Mouse (Mus musculus) gastrocnemius, adult 2 months (tissue): ENCODE results near the gene Mcf2l. TPM values are rescaled to one million over a fixed set of nuclear protein-coding genes. Genes with fewer than 3 reads are reported as not detected.

Experiments
- DNase-seq: peaks from one replicate; pipeline ENCODE4 v3.0.0; 2022
- H3K27ac ChIP-seq: fragments of 200-600 bp; 2 replicates; pipeline ENCODE4 v1.8.1; 2022; ENCODE audit warnings: mild to moderate bottlenecking
- H3K4me3 ChIP-seq: fragments of 200-600 bp; 2 replicates; pipeline ENCODE4 v1.8.1; 2022; ENCODE audit warnings: mild to moderate bottlenecking, moderate library complexity
- CTCF ChIP-seq: fragments of 200-600 bp; IDR thresholded peaks from 2 replicates; pipeline ENCODE4 v1.8.1; 2022; ENCODE audit warnings: antibody characterized with exemption, mild to moderate bottlenecking, moderate library complexity
- intact Hi-C: fragments of 180-260 bp; cut with DNase I; formaldehyde crosslinking; loops from one replicate; pipeline ENCODE4 v1.15.1; 2025
- long read RNA-seq, 2 experiments: library from polyadenylated mRNA; stranded (forward); transcript quantifications; one replicate each; pipeline ENCODE4 v2.0.0; 2021
- total RNA-seq, 2 experiments: library from RNA; stranded (reverse); gene quantifications; 2 replicates each; pipeline ENCODE4 v1.2.3; 2021

The Mcf2l gene
- total RNA-seq = 10 to 100 TPM; 26.0 to 49.7 TPM
- long read RNA-seq, experiment 1, partial matches to known transcripts = 7 of 48 reads
- long read RNA-seq, experiment 1, other reads (novel, unspliced or antisense) = 41 of 48 reads
- long read RNA-seq, experiment 2, partial matches to known transcripts = 0 of 23 reads
- long read RNA-seq, experiment 2, other reads (novel, unspliced or antisense) = 23 of 23 reads

- H3K4me3 ChIP-seq = peak within 1 kb of the TSS; percentile 76
- no peak for TF ChIP-seq CTCF
- peak; percentile 61 for DNase-seq
- no peak within 1 kb of the TSS for H3K27ac ChIP-seq
- intact Hi-C loops = no loop called here
Measured at GRCm38 (mm10) chr8:12873357-12874046, at the start of gene Mcf2l. Mcf2l (plus strand) TSS chr8:12873806.

GRCm38 (mm10) chr8:12824562-12824961, 49.0 kb upstream of the Mcf2l start:
- TF ChIP-seq CTCF = no peak
- no peak for DNase-seq
- H3K4me3 ChIP-seq = no peak overlapping the region
- intact Hi-C loops = no loop called here
- no peak overlapping the region for H3K27ac ChIP-seq

DNA sequence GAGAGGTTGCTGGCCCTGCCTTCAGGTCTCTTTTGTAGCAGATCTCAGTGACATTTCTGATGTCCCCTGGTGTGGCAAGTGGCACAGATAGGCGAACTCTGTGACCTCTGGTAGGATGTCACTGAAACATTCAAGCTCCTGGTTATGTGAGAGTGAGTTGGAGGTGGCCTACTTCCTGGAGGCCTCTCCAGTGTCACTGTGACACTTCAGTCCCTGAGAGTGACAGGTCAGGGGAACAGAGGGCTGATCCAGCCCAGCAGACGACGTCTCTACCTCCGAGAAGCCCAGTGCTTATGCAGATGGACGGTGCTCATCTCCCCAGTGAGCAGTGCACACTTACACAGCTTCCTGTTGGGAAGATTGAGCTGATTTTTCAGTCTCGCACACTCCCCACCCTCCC, 48.4 kb upstream of the Mcf2l start:
- H3K4me3 ChIP-seq = no peak overlapping the region
- no peak for TF ChIP-seq CTCF
- no peak for DNase-seq
- intact Hi-C loops = no loop called here
- peak overlapping the region; percentile 32 for H3K27ac ChIP-seq

GRCm38 (mm10) chr8:12825686-12826237, 47.8 kb upstream of the Mcf2l start:
- DNase-seq = no peak
- intact Hi-C loops = no loop called here
- TF ChIP-seq CTCF = no peak
- Histone ChIP-seq H3K4me3 (no peak overlapping the region), H3K27ac (peak overlapping the region; percentile 32)

GRCm38 (mm10) chr8:12827124-12827523, 46.5 kb upstream of the Mcf2l start:
- peak; percentile 65 for DNase-seq
- intact Hi-C loops = no loop called here
- H3K4me3 ChIP-seq = no peak overlapping the region
- peak overlapping the region; percentile 12; the same call in 1 of the 2 replicates for H3K27ac ChIP-seq
- TF ChIP-seq CTCF = no peak

DNA sequence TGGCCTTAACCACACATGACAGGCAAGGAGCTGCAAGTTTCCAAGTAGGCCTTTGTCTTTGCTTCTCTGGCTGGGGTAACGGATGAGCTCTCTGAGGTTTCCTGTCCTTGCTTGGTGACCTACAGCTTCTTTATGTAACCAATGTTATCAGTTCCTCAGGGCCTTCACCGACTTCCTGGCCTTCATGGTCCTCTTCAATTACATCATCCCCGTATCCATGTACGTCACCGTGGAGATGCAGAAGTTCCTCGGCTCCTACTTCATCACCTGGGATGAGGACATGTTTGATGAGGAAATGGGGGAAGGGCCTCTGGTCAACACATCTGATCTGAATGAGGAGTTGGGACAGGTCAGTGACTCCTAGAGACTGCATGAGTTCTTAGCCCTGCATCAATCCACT, 45.3 kb upstream of the Mcf2l start:
- DNase-seq = no peak
- intact Hi-C loops = no loop called here
- Histone ChIP-seq H3K4me3 (no peak overlapping the region), H3K27ac (no peak overlapping the region)
- no peak for TF ChIP-seq CTCF

DNA sequence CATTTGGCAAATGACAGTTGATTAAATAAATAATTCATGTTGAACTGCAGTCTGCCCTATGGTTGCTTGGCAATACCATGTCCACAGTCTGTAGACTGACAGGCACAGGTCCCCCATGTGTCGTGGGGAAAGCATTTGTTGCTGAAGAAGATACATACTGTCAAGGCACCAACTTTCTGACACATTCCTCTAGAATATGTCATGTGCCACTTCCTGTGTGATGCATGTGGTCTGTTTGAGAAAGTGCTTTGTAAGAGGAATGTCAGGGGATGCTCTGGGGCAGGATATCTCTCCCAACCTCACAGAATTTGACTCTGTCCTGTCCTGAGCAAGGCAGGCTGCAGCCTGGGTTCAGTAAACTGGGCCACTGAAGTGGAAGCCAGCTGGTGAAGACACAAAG, 44.2 kb upstream of the Mcf2l start:
- intact Hi-C loops = no loop called here
- TF ChIP-seq CTCF = no peak
- no peak overlapping the region for H3K4me3 ChIP-seq
- DNase-seq = no peak
- no peak overlapping the region for H3K27ac ChIP-seq

DNA sequence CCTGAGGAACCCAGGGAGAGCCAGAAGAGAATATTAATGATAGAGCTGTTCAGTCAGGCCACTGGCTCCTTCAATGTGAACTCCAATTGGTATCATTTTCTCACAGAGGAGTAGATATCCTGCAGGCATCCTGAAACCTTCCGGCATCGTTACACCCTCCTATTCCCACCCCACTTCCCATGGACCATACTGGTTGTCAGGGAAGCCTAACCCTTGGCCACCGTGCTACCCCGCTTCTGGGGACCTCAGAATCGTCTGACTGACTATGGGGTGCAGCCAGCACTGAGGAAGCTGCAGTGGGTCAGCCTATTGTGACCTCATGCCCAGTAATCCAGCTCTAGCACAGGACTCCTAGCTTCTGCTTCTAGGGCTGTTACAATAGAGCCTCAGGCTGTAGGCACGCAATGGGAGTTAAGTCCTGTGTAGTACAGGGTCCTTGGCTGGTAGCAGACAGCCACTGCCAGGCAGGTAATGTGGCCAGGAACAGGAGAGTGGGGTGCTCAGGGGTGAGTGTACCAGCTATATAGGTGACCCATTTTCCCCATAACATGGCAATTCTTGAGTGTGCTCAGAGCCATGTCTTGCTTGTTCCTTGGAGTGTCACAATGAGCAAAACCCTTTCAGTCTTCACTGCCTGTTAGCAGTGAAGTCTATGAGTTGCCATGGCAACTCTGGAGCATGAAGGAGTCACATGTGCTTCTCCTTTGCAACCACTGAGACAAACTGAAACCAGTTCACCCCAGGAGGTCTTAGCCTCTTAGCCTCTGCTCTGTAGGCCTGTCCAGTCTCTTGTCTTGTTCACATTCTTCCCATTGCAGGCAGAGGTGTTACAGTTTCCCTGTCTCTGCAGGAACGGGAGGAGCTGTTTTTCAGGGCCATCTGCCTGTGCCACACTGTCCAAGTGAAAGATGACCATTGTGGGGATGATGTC, 41.7 kb upstream of the Mcf2l start:
- intact Hi-C loops = no loop called here
- no peak for TF ChIP-seq CTCF
- H3K4me3 ChIP-seq = no peak overlapping the region
- DNase-seq = no peak
- no peak overlapping the region for H3K27ac ChIP-seq

GRCm38 (mm10) chr8:12833616-12834015, 40.0 kb upstream of the Mcf2l start:
- no peak for TF ChIP-seq CTCF
- intact Hi-C loops = no loop called here
- Histone ChIP-seq H3K4me3 (no peak overlapping the region), H3K27ac (no peak overlapping the region)
- no peak for DNase-seq

DNA sequence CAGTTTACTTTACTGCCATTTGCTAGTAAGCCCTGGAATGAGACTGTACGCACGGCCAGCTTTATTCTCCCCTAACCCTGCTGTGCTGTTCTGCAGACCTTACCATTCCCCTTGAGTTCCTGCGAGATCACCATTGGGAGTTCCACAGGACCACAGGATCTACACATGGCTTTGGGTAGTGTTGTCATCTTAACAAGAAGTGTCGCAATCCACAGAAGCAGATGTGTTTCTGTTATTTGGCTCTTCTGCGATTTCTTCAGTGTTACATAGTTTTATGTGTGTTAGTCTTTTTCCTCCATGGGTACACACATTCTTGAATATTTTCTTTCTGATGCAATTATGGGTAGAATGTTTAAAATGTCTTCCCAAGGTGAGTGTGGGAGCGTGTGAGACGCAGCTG, 32.8 kb upstream of the Mcf2l start:
- H3K4me3 ChIP-seq = no peak overlapping the region
- no peak for DNase-seq
- intact Hi-C loops = no loop called here
- no peak for TF ChIP-seq CTCF
- peak overlapping the region; percentile 35; the same call in 1 of the 2 replicates for H3K27ac ChIP-seq

GRCm38 (mm10) chr8:12842342-12842995, 31.1 kb upstream of the Mcf2l start:
- intact Hi-C loops = no loop called here
- no peak overlapping the region for H3K27ac ChIP-seq
- no peak for DNase-seq
- H3K4me3 ChIP-seq = no peak overlapping the region
- TF ChIP-seq CTCF = no peak

- intact Hi-C loops = no loop called here
- Histone ChIP-seq H3K27ac (no peak overlapping the region), H3K4me3 (no peak overlapping the region)
- no peak for DNase-seq
- TF ChIP-seq CTCF = no peak
Measured at GRCm38 (mm10) chr8:12844347-12844950, 29.2 kb upstream of the Mcf2l start.
